Mouse (Mus musculus): ENCODE data around the gene Amz1.

- TF ChIP-seq EP300 (IDR thresholded peaks at IDR 0.05) = no peak
- no peak for TF ChIP-seq CTCF (IDR thresholded peaks at IDR 0.05)
These were observed 51.2 kb downstream of the Amz1 start for GRCm38 (mm10) chr5:140775111-140775510.

All from lung, postnatal 0 days (tissue).